Mouse (Mus musculus) spleen, adult 2 months (tissue): ENCODE measurements at regions not wholly inside any gene's neighbourhood (a gene's known extent, or its start where the extent isn't known, plus 50 kb on each side); places are given as distances from the start of the nearest gene placed in this dataset.

Experiments
- CTCF ChIP-seq: fragments of 200-500 bp; IDR thresholded peaks from 2 replicates; pipeline ENCODE4 v1.5.1; 2011; ENCODE audit warnings: mild to moderate bottlenecking, inconsistent platforms; ENCODE audit not compliant: insufficient read depth, insufficient read length, insufficient replicate concordance; ENCODE audit errors: extremely low read depth
- POLR2A ChIP-seq: fragments of 200-500 bp; IDR thresholded peaks from 2 replicates; pipeline ENCODE4 v1.6.1; 2011; ENCODE audit warnings: low read depth, low read length, inconsistent platforms

DNA sequence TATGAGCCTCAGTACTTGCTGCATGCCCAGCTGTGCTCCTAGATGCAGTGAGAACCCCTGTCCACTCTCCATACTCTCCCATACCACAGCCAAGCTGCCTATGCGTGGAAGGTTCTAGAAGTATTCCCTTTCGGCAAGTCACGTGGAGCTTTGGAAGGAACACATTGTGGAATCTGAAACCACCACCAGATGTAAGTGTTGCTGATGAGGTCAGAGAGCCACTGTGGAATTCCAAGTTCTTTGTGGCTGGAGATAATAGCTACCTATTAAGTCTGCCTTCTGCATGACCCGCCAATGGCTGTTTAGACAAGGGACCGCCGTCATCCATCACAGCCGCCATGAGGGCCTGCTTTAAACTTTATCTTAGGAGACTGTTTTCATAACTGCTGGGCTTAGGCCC lies 84.7 kb upstream of the Errfi1 start:
- TF ChIP-seq POLR2A: no peak
- no peak for TF ChIP-seq CTCF
